Mouse (Mus musculus) testis, adult 2 months (tissue): ENCODE measurements around the gene Tnip1. TPM values are rescaled to one million over a fixed set of nuclear protein-coding genes. Genes with fewer than 3 reads are reported as not detected.

Source experiments
- H3K27ac ChIP-seq: fragments of 200-500 bp; 2 replicates; pipeline ENCODE4 v1.5.1; 2012; ENCODE audit warnings: low read depth, low read length; ENCODE audit not compliant: control insufficient read depth, insufficient read depth
- H3K27me3 ChIP-seq: fragments of 200-500 bp; 2 replicates; pipeline ENCODE4 v1.6.1; 2012; ENCODE audit warnings: mild to moderate bottlenecking, low read length, moderate library complexity; ENCODE audit not compliant: control insufficient read depth, insufficient read depth
- H3K36me3 ChIP-seq: fragments of 200-500 bp; 2 replicates; pipeline ENCODE4 v1.6.1; 2012; ENCODE audit warnings: mild to moderate bottlenecking, low read length; ENCODE audit not compliant: control insufficient read depth, insufficient read depth
- H3K4me1 ChIP-seq: fragments of 200-500 bp; 2 replicates; pipeline ENCODE4 v1.6.1; 2012; ENCODE audit warnings: low read length; ENCODE audit not compliant: control insufficient read depth, insufficient read depth
- H3K4me3 ChIP-seq: fragments of 200-500 bp; 2 replicates; pipeline ENCODE4 v1.5.1; 2012; ENCODE audit warnings: low read depth, mild to moderate bottlenecking, low read length, moderate library complexity, mixed read lengths; ENCODE audit not compliant: control insufficient read depth
- CTCF ChIP-seq: fragments of 200-500 bp; IDR thresholded peaks from 2 replicates; pipeline ENCODE4 v1.5.1; 2012; ENCODE audit warnings: low read depth, mild to moderate bottlenecking, inconsistent platforms, low read length, moderate library complexity; ENCODE audit not compliant: control insufficient read depth, insufficient read depth, insufficient replicate concordance
- POLR2A ChIP-seq: fragments of 200-500 bp; IDR thresholded peaks from 2 replicates; pipeline ENCODE4 v1.6.1; 2012; ENCODE audit warnings: low read depth, mild to moderate bottlenecking, inconsistent platforms, low read length, moderate library complexity; ENCODE audit not compliant: control insufficient read depth
- polyA plus RNA-seq: library from polyadenylated mRNA; depleted of rRNA; stranded (reverse); fragments of >200 nt; gene quantifications from 2 replicates; pipeline ENCODE4 v1.2.3, GENCODE M21; 2012

The Tnip1 gene
- polyA plus RNA-seq, 1 experiment: 5.4 TPM

DNA sequence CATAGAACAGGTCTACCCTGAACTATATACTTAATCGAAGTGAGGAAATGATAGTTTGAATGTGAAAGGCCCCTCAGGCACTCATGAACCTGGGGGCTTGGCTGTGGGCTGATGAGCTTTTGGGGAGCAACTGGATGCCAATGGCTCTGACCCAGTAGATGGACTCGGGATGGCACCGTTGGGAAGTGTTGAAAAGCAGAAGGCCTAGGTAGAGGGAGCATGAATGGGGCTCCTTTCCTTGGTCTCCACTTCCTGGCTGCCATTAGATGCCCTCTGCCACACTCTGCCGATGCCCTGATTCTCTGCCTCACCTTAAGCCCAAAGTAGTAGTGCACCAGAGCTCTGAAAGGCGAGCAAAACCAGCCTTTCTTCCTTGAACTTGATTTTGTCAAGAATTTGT is 86.7 kb downstream of the Tnip1 start:
- Histone ChIP-seq H3K4me3 (no peak overlapping the region), H3K36me3 (no peaks in the 10 kb centered on the region; the same call in none of the 2 replicates), H3K27me3 (no peaks in the 10 kb centered on the region), H3K4me1 (no peaks in the 10 kb centered on the region), H3K27ac (no peak overlapping the region)
- no peak for TF ChIP-seq POLR2A

- TF ChIP-seq POLR2A: no peak
- no peak for TF ChIP-seq CTCF
- Histone ChIP-seq H3K27me3 (no peaks in the 10 kb centered on the region), H3K4me3 (no peak overlapping the region), H3K4me1 (no peaks in the 10 kb centered on the region; the same call in 1 of the 2 replicates), H3K36me3 (peaks cover 2% of the 10 kb centered on the region), H3K27ac (peak overlapping the region; percentile 24; the same call in 1 of the 2 replicates)
Observed at GRCm38 (mm10) chr11:54871831-54872537, 90.7 kb downstream of the Tnip1 start.

DNA sequence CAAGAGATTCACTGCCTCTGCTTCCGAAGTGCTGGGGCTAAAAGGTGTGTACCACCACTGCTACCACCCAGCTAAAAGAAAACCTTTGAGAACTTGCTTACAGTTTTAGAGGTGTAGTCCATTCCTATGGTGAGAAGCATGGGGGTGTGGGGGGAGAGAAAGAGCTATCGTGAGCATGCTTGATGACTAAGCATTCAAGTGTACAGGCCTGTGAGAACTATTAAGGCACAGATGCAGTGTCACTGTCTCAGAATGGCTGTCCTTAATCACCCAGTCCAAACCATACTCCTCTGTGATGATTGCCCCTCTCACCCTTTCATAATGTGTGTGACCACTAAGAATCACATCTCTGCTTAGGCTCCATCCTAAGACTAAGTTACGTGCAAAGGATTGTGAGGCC is 93.4 kb downstream of the Tnip1 start:
- Histone ChIP-seq H3K36me3 (peaks cover 2% of the 10 kb centered on the region), H3K4me3 (no peak overlapping the region), H3K27ac (no peak overlapping the region), H3K27me3 (no peaks in the 10 kb centered on the region), H3K4me1 (peaks cover 2% of the 10 kb centered on the region; the same call in 1 of the 2 replicates)
- no peak for TF ChIP-seq CTCF
- no peak for TF ChIP-seq POLR2A

DNA sequence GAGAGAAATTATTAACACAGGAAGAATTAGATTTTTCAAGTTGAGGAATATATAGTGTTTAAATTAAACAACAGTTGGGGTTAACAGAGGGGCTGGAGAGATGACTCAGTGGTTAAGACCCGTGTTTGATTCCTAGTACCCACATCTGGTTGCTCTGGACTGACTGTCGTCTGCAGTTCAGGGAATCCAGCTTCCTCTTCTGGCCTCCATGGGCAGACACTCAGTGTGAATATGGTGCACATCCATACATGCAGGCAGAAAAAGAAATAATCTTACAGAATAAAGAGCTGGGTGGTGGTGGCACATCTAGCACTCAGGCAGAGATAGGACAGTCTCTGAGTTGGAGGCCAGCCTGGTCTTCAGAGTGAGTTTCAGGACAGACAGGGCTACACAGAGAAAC is 94.3 kb downstream of the Tnip1 start:
- peaks cover 2% of the 10 kb centered on the region for H3K36me3 ChIP-seq
- H3K4me3 ChIP-seq: no peak overlapping the region
- H3K27me3 ChIP-seq: no peaks in the 10 kb centered on the region
- no peak overlapping the region for H3K27ac ChIP-seq
- H3K4me1 ChIP-seq: peaks cover 2% of the 10 kb centered on the region; the same call in 1 of the 2 replicates
- TF ChIP-seq POLR2A (no peak), CTCF (no peak)

DNA sequence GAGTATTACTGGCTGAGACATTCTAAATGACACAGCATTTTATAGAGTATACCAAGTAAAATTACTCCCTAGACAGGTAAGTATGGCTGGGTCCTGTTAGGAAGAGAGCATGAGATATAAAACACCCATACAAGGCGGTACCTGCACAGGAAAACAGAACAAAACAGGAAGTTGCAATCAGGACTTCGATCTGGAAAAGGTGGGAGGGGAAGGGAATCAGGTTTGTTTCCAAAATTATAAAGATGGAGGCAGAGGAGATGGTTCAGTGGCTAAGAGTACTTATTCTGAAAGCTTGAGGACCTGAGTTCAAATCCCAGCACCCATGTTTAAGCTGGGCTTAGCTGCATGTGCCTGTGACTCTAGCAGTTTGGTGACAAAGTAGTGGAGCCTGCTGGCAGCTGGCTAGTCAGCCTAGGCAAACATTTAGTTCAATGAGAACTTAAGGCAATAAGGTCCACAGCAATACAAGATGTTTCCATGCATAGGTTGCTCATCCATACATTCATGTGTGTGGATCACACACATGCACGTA is 94.7 kb downstream of the Tnip1 start:
- Histone ChIP-seq H3K4me1 (peaks cover 2% of the 10 kb centered on the region; the same call in 1 of the 2 replicates), H3K4me3 (no peak overlapping the region), H3K27ac (no peak overlapping the region), H3K27me3 (no peaks in the 10 kb centered on the region), H3K36me3 (peaks cover 2% of the 10 kb centered on the region; the same call in 1 of the 2 replicates)
- no peak for TF ChIP-seq POLR2A
- TF ChIP-seq CTCF: no peak

- peaks cover 2% of the 10 kb centered on the region; the same call in 1 of the 2 replicates for H3K4me1 ChIP-seq
- H3K27ac ChIP-seq: peak overlapping the region; percentile 99
- TF ChIP-seq POLR2A (no peak), CTCF (no peak)
- H3K36me3 ChIP-seq: peaks cover 2% of the 10 kb centered on the region; the same call in 1 of the 2 replicates
- peak overlapping the region; percentile 99 for H3K4me3 ChIP-seq
- no peaks in the 10 kb centered on the region for H3K27me3 ChIP-seq
Observed at GRCm38 (mm10) chr11:54867049-54867385, 95.7 kb downstream of the Tnip1 start.

GRCm38 (mm10) chr11:54866119-54867048 is 96.3 kb downstream of the Tnip1 start, which contains the start of gene Hint1:
Gene Hint1 (plus strand): TSS chr11:54866383.
- H3K27me3 ChIP-seq: no peaks in the 10 kb centered on the region
- TF ChIP-seq POLR2A (peak; percentile 86), CTCF (no peak)
- H3K4me3 ChIP-seq: peak within 1 kb of the TSS; percentile 99
- H3K27ac ChIP-seq: peak within 1 kb of the TSS; percentile 99
- H3K36me3 ChIP-seq: peaks cover 2% of the 10 kb centered on the region; the same call in 1 of the 2 replicates
- H3K4me1 ChIP-seq: peaks cover 2% of the 10 kb centered on the region; the same call in 1 of the 2 replicates
